Mouse (Mus musculus) brain, adult 2 months (tissue): ENCODE data around the gene Dop1a.

Experiments
- DNase-seq: peaks from one replicate; pipeline ENCODE4 v3.0.0; 2011; ENCODE audit warnings: low read depth, low spot score

Dop1a gene

DNA sequence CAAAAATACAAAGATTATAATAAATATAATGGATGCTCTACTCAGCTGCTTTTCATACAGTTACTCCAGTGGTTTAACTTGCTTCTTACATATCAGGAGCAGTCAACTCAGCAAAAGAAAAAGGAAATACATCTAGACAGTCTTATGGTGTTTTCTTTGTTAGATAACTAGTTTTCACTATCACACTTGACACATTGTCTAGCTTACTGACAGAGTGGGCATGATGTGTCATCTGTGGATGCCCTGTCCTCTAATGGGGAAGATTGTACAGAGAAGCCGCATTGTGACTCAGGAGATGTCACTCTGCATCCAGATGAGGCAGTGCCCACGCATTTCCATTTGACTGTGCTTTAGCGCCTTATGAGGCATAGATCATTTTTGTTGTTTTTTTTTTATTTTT is 32.1 kb downstream of the Dop1a start:
- peak; percentile 59 for DNase-seq

- no peak for DNase-seq
Measured at GRCm38 (mm10) chr9:86507437-86507836, 40.5 kb downstream of the Dop1a start.

GRCm38 (mm10) chr9:86513733-86514132 is 46.8 kb downstream of the Dop1a start:
- no peak for DNase-seq

GRCm38 (mm10) chr9:86514390-86514789 is 47.4 kb downstream of the Dop1a start:
- DNase-seq, result no peak

DNA sequence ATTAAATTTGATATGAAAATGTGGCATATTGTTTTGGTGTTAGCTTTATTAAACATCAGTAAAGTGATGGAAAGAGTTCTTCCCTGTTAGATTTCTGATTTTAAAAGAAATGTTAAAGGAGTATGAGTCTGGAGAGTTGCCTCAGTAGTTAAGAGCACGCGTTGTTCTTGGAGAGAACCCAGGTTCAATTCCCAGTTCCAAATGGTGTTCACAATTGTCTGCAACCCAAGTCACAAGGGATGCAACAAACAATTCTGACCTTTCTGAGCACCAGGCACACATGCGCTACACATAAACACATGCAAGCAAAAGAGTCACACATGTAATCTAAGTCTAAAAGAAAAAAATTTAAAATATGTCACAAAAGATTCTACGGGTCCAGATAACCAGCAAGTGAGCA is 47.8 kb downstream of the Dop1a start:
- DNase-seq, result no peak

DNA sequence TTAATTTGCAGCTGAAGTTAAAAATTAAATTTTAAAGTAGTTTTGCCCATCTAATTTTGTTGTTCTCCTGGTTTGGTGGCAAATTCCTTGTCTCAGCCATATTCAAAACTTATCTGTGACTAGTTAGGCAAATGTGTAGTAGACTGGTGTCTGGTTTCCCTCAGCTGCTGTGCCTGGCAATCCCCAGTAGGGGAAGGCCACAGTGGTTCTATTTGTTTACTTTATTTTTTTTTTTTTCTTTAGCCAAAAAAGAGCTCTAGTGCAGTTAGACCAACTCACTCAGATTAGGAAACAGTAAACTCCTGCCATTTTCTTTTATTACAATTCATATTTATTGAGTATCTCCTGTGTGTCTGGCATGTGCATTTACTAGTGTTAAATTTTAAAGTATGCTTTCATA is 55.4 kb downstream of the Dop1a start:
- no peak for DNase-seq

- no peak for DNase-seq
Measured at GRCm38 (mm10) chr9:86525600-86525999, 58.6 kb downstream of the Dop1a start.

DNA sequence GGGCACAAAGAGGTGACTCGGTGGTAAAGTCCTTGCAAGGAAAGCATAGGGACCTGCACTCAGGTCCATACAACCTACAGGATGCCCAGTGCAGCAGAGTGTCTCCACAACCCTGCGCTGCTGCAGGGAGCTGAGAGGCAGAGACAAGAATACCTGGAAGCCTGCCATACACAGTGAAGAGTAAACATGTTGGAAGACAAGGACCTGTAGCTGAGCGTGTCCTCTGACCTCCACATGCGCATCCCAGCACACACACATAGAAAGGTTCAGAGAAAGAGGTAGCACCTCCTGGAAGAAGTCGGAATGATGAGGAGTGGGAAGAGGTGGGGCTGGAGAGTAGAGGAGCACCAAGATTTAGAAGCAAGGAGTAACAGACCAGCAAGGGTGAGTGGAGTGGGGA is 67.1 kb downstream of the Dop1a start:
- no peak for DNase-seq

- DNase-seq, result peak; percentile 34
Measured at GRCm38 (mm10) chr9:86543451-86543850, 76.5 kb downstream of the Dop1a start.

- no peak for DNase-seq
Measured at GRCm38 (mm10) chr9:86544559-86544958, 77.6 kb downstream of the Dop1a start.

DNA sequence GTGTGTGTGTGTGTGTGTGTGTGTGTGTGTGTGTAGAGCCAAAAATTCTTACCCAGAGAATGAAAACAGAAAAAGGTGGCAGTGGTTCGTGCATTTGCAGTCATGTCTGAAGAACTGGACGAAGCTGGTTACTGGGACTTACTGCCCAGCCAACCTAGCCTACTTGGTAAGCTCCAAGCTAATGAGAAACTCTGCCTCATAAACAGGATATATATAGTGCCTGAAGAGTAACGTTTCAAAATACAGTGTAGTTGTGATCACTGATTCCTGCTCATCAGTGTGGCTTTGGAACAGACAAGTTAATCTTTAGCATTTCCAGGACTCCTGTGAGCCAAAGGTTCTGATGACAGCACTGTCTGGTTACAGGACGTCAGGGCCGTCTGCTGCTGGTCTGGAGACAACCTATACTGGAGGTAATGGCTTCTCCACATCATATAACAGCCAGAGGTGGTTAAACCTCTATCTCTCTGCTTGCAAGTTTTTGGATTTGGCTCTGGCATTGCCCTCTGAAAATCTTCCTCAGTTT is 82.7 kb downstream of the Dop1a start:
- DNase-seq, result no peak

DNA sequence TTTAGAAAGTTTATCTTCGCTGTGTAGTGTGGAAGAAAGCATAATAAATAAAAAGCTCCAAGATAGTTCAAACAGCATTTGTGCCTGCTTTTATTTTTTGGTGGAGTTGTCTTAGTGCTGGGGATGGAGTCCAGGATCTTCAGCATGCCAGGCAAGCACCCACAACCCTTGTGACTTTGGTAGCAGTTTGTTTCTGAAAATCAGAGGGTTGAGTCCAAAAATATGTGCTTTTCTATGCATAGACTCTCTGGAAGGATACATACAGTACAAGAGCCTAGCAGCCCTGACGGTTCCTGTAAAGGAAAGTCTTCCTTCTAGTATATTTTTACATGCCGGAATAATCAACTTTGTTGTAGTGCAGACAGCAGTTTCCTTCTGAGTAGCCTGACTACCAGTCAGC is 83.8 kb downstream of the Dop1a start:
- no peak for DNase-seq

- DNase-seq, result peak; percentile 25
Measured at GRCm38 (mm10) chr9:86553886-86554285, 86.9 kb downstream of the Dop1a start.

DNA sequence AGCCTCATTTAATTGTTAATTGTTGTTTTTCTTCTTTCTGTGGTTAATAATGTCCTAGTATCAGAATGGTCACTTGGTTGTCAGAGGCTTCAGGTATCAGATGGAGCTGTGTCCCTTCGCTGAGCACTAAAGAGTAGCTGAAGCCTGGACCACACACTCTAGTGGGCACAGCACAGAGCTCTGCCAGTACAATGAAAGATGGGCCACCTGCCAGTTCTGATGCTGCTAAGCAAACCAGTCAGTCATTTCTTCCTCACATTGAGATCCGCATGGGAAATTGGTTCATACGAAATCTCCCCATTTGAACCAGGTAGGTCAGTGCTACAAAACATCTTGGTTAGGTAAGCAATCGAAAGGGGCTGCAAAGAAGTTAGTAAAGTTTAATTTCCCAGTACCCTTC is 87.7 kb downstream of the Dop1a start:
- DNase-seq, result peak; percentile 46

- no peak for DNase-seq
Measured at GRCm38 (mm10) chr9:86560543-86560942, 93.6 kb downstream of the Dop1a start.

- no peak for DNase-seq
Measured at GRCm38 (mm10) chr9:86569314-86569910, 102.5 kb downstream of the Dop1a start.

DNA sequence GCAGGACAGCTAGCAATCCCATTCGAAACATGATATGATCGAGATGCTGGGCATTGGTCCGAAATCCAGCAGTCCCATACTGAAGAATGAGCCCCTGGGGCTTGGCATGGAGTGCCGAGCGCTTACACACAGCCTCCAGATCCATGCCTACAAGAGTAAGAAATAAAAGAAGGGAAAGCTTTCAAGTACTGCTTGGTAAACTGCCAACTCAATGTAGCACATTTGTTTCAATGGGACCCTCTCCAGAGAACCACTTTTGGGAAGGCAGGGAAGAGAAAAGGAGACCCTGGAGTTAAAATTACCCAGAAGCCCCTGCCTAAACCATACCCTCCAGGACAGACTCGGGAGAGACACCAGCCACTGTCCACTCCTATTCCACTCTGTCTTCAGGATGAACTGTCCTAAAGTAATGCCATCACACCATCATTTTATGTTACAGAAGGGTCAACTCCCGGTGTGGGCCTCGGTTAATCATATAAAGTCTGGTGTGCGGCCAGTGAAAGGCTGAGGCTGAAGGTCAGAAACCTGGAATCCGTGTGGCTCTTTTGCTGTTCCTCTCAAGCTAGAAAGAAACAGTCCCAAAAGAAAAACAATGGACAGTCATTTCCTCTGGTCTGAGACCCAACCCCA is 103.4 kb downstream of the Dop1a start:
- no peak for DNase-seq

DNA sequence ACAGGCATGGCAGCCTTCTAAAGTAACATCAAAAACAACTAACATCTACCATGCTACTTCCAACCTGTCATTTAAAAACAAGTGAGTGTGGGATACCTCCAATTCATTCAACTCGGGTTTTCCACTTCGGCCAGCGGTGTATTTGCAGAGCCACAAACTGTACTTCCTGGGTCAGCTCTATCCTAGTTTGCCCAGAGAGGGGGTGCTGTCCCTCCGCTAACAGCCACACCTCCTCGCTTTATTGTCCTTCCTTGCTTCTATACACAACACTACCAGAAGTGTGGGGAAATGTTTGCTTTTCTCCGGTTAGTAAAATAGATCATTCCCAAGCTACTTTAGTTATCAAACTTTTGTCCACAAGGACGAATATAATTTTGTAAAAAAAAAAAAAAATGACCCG is 104.0 kb downstream of the Dop1a start:
- no peak for DNase-seq

DNA sequence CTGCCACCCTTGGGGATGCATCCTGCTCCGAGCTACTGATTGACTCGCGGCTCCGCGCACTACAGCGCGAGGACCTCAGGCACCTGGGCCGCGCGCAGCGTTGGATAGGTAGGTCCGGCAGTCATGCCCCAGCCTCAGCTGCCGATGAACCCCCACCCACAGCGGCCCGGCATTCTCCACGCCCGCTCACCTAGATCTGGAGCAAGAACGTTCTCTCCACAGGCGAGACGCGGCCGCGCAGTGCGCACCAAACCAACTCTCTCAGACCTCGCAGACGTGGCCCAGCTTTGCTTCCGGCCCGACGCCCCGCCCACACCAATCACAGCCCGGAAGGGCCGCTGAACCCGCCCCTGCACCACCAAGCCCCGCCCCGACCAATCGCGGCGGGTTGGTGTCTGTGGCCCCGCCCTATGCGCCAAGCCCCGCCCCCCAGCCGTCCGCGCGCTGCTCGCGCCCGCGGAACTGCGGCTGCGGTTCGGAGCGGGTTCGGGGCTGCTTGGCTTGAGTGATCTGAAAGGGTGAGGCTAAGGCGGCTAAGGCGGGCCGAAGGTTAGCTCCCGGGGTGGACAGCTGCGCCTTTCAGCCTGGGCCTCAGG is 104.7 kb downstream of the Dop1a start, which contains the start of the genes Pgm3 and Rwdd2a:
TSS of gene Pgm3 (minus strand) at position 303 of the 596 bp plus-strand sequence.
TSS of gene Rwdd2a (plus strand) at position 452 of the 596 bp plus-strand sequence.
- peak; percentile 97 for DNase-seq

- DNase-seq, result no peak
Measured at GRCm38 (mm10) chr9:86572196-86572595, 105.2 kb downstream of the Dop1a start.

GRCm38 (mm10) chr9:86572636-86573291 is 105.8 kb downstream of the Dop1a start:
- DNase-seq, result peak; percentile 89

DNA sequence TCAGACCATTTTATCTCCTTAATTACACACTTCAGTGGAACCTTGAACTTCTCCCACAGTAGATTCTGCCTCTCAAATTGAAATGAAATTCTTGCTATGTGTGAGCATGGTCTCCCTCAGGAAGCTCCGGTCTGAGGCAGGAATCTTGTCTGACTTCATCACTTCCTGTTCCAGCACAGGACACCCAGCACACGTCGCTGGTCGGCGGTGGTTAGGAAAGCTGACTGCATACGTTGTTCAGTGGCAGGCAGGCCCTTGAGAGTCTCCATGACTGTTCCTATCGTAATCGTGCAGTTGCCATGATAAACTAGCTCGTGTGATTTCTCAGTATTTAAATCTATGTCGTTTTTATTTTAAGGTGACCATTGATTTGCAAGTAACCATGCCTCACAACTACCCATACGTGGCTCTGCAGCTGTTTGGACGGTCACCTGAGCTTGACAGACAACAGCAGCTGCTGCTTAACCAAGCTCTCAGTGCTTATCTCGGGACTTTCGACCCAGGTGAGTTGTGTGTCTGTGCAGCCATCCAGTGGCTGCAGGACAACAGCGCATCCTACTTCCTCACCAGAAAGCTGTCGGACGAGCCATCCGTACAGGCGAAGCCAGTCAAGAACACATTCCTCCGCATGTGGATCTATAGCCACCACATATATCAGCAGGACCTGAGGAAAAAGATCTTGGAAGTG is 106.8 kb downstream of the Dop1a start:
- DNase-seq, result no peak
